Mouse (Mus musculus): ENCODE data around the gene Nfib.

DNA sequence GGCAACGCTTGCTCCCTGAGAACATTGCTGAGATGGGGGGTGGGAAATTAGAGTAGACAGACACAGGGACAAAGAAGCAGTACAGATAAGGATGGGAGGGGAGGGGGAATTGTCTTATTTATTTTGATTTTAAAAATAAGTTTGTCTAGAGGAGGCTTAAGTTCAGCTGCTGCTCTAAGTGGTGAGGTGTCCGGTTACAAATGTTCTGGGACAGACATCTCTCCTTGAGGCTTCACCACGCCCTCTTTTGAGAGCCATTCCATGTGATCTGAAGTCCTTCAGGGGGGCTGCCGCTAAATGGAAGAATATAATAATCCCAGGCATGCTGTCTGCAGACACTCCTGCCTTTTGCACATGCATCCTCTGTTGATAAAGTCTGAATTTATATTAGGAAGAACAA lies 107.1 kb downstream of the Nfib start:
- TF ChIP-seq POLR2A (IDR thresholded peaks at IDR 0.05; ENCODE audit: borderline replicate concordance, insufficient read depth, low read length) (no peak), CTCF (IDR thresholded peaks at IDR 0.05; ENCODE audit: borderline replicate concordance, insufficient read depth, low read depth, low read length) (no peak)
